Mouse (Mus musculus): ENCODE measurements at regions not wholly inside any gene's neighbourhood (a gene's known extent, or its start where the extent isn't known, plus 50 kb on each side); places are given as distances from the start of the nearest gene placed in this dataset.
A peak's percentile ranks its signal among the peaks of the same experiment; 100 is the strongest.

DNA sequence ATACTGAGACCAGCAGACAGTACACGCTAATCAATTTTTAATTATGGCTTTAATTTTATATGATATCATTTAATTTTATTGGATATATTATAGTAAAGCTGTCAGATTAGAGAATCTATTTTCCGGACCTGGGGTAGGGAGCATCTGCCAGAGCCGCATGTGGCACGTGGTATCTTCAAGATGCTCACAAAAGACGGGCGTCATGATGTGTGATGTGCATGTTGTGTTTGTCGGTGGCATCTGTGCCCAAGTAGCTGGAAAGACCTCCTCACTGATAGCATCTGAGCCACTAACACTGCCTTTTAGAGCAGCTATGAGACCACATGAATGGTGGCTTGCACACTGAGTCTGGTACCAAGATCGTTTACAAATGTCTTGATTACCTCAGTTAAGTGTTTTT is 652.9 kb upstream of the Vstm2b start:
- no peak for DNase-seq (ENCODE audit: low spot score in 2 of 2)
- intact Hi-C loops (cut with DNase I): no loop called here

GRCm38 (mm10) chr7:40248521-40248920 is 649.6 kb upstream of the Vstm2b start:
- no peak for DNase-seq (ENCODE audit: low spot score in 2 of 2)
- intact Hi-C loops (cut with DNase I): no loop called here

- intact Hi-C loops (cut with DNase I): no loop called here
- DNase-seq (ENCODE audit: low spot score in 2 of 2): no peak
These were observed 644.6 kb upstream of the Vstm2b start for GRCm38 (mm10) chr7:40253486-40253885.

DNA sequence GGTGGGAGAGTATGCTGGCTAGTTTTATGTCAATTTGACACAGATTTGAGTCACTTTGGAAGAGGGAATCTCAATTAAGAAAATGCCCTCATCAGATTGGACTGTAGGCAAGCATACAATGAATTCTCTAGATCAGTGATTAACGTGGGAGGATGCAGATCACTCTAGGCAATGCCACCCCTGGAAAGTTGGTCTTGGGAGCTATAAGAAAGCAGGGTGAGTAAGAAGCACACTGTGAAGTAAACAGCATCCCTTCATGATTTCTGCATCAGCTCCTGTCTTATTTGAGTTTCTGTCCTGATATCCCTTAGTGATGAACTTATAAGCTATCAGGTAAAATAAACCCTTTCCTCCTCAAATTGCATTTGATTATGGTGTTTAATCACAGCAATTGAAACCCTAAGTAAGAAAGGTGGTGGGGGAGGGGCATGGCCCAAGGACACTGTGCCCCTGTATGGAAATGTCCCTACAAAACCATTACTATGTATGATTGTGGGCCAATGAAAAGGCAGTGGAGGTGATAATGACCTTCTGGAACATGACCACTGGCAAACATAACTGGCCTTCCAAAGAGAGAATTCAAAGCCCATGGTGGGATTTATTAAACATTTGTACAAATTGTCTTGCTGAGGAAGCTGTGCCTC is 640.3 kb upstream of the Vstm2b start:
- intact Hi-C loops (cut with DNase I): no loop called here
- DNase-seq (ENCODE audit: low spot score in 2 of 2): no peak

GRCm38 (mm10) chr7:40258377-40258739 is 639.8 kb upstream of the Vstm2b start:
- intact Hi-C loops (cut with DNase I): no loop called here
- no peak for DNase-seq (ENCODE audit: low spot score in 2 of 2)

DNA sequence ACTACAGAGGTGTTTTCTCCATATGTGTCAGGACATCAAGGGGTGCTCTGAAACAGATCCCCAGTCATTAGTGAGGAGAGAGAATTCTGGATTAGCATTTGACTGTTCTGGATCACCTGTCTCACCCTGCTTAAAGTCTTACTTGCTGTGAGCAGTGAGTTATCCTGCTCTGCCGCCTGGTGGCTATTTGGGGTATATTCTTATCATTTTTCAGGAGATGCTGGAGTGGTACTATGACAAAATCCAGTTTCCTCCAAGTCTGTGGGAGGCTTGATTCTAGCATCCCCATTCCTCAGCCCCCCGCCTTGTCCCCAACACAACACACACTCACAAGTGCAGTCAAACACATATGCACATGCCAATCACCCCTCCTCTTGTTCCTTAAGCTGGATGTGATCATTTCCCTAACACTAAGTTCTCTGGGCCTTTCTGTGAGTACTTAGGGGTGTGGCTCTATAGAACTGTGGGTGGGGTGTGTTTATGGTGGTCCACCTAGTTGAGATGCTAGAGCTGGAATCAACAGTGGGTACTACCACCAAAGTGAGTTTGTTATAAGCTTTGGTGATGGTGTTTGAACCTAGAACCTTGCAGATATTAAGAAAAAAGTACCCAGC is 624.6 kb upstream of the Vstm2b start:
- peak; percentile 81 to 86 for DNase-seq (ENCODE audit: low spot score in 2 of 2)
- intact Hi-C loops (cut with DNase I): loop anchor here (1.0 to 5.0 kb wide), 3 partner anchors 196 to 556 kb away; no protein-coding TSS in a partner anchor

DNA sequence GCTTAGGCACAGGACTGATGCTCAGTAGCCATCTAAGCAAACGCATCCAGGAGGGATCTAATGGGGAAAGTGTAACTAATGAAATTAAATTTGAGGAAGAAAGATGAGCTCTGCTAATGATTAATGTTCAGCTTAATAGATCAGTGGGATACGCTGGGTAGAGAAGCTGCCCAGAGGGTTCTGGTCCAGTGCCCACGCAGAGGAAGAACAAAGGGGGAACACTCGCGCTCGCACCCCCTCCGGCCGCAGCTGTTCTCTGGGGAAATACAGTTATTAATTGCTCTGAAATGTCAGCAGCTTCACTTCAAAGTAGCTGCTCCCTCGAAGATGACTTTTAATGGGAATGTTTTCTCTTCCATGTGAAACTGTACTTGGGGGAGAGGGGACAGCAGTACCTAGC is 623.0 kb upstream of the Vstm2b start:
- DNase-seq (ENCODE audit: low spot score in 2 of 2): no peak
- intact Hi-C loops (cut with DNase I): no loop called here

DNA sequence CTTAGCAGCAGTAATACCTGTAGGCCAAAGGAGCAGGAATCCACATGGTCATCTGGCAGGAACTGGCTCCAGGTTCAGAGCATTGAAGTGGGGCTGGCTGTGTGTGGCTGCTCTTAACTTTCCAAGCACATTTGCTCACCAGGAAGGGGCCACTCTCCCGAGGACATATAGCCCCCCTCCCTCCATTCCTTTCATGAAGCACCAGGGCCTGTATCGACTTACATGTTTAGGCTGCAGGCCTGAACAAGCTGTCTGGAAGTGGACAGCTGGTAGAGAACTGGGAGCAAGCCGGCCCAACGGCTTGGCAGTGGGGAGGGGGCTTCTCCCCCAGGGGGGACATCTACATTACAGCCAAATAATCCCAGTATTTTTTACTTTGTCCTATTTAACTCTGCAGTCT is 622.5 kb upstream of the Vstm2b start:
- intact Hi-C loops (cut with DNase I): no loop called here
- no peak for DNase-seq (ENCODE audit: low spot score in 2 of 2)

- intact Hi-C loops (cut with DNase I): no loop called here
- no peak for DNase-seq (ENCODE audit: low spot score in 2 of 2)
These were observed 622.0 kb upstream of the Vstm2b start for GRCm38 (mm10) chr7:40276116-40276515.

DNA sequence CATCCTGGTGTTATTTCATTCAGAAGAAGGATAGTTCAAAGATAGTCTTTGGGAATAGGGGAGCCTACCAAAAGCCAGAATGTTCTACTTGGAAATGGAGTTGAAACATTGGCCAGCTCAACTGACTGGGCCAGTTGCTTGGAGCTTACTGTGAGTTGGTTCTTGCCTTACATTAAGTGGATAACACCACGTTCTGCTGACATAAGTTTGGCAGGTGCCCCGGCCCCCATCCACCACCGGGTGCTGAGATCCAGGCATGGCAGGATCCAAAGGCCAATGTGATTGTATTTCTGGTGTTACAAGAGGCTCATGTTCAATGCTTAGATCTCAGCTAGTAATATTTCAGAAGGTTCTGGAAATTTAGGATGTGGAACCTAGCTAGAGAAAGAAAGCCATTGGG is 608.0 kb upstream of the Vstm2b start:
- intact Hi-C loops (cut with DNase I): no loop called here
- no peak for DNase-seq (ENCODE audit: low spot score in 2 of 2)

- intact Hi-C loops (cut with DNase I): no loop called here
- peak in 1 of 2 experiments; percentile 11 for DNase-seq (ENCODE audit: low spot score in 2 of 2)
These were observed 587.6 kb upstream of the Vstm2b start for GRCm38 (mm10) chr7:40310558-40310957.

DNA sequence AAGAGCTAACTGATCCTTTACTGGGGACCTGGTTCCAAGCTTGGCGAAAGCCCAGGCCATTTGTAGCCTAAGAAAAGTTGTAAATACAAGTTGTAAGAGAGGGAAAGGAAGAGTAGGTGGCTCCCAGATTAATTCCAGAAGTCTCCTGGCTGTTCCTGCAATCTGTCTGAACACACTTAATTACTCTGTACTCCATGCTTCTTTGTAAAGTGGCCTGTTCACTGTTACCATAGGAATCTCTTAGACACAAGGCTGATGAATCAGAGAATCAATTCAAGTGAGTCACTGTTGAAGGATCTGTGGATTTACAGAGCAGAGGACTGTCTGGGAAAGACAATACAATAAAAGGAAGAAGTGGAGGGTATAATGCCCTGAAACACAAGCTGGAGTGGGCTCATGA is 577.0 kb upstream of the Vstm2b start:
- intact Hi-C loops (cut with DNase I): no loop called here
- DNase-seq (ENCODE audit: low spot score in 2 of 2): peak; percentile 3 to 30

DNA sequence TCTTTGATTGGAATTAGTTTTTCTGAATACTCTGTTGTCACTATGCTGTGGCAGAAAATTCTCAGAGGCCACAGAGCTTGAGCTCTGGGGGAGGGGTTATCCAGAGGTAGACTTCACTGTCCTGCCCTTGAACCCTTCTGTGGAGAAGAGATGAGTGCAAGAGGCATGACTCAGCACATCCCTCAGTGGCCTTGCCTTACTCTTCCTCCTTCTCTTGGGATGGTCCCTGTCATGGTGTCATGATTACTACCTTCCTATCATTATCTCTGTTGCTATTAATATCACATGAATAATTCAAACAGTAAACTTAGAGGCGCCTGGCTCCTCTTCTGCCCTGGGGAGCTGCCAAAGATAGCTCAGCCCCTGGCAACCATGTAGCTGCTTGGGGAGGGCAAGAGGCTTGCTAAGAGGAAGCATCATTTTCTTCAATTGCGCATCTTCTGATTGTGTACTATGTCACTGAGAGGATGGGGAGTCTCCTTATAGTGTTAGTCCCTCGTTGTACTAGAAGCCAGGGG is 572.9 kb upstream of the Vstm2b start:
- intact Hi-C loops (cut with DNase I): no loop called here

DNA sequence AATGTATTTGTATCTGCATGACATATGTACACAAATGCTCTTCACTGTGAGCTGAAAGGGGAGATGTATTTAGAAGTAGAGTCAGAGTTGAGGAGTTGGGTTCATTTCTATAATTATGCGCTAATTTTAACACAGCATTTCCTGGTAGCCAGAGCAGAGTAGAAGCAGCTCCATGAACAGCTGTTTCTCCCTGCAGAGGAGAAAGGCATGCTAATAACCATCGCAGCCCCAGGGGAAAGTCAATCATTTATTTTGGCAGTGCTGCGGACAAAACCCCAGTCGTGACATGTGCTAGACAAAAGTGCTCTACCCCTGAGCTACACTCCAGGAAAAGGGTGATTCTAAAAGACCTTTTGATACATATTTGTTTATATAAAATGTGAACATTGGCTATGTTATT is 565.7 kb upstream of the Vstm2b start:
- DNase-seq (ENCODE audit: low spot score in 2 of 2): peak in 1 of 2 experiments; percentile 8
- intact Hi-C loops (cut with DNase I): no loop called here

More for the DNA sequence above, 572.9 kb upstream of the Vstm2b start:
- peak in 1 of 2 experiments; percentile 6 for DNase-seq (ENCODE audit: low spot score in 2 of 2)

DNA sequence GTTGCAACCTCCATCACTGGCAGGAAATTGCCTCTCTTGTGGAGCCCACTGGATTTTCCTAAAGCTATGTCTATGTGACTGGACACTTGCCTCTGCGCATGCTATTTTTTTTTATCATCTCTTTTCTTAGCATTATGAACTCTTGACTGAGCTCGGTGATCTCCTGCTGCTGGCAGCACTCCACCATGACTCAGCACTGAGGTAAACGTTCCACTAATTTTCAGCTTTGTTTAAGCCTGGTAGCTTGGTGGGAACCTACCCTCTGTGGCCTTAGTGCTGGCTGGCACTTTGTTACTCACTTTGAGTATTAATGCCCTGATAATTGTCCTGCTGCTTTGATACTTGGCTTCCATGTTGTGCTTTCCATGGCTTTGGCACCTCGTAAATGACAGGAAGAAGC is 545.8 kb upstream of the Vstm2b start:
- no peak for DNase-seq (ENCODE audit: low spot score in 2 of 2)
- intact Hi-C loops (cut with DNase I): no loop called here

DNA sequence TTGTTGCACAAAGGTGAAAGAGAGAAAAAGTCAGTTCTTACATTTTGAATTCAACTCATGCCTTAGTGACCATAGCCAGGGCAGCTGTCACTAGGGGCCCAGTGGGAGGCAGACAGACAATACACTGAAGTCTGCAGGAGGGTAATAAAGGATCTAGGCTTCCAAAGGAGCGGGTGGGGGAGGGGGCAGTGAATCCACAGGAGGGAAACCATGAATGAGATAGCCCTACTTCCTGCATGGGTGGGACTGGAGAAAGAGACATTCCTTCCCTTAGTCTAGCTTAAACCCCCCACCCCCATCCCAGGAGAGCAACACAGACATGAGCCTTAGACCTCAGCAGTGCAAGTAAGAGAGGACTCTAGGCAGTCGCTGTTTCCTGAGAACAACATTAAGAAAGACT is 535.4 kb upstream of the Vstm2b start:
- no peak for DNase-seq (ENCODE audit: low spot score in 2 of 2)
- intact Hi-C loops (cut with DNase I): no loop called here

GRCm38 (mm10) chr7:40372713-40373112 is 525.4 kb upstream of the Vstm2b start:
- no peak for DNase-seq (ENCODE audit: low spot score in 2 of 2)
- intact Hi-C loops (cut with DNase I): no loop called here

GRCm38 (mm10) chr7:40377839-40378238 is 520.3 kb upstream of the Vstm2b start:
- DNase-seq (ENCODE audit: low spot score in 2 of 2): no peak
- intact Hi-C loops (cut with DNase I): no loop called here

- intact Hi-C loops (cut with DNase I): no loop called here
- DNase-seq (ENCODE audit: low spot score in 2 of 2): no peak
These were observed 516.9 kb upstream of the Vstm2b start for GRCm38 (mm10) chr7:40381244-40381643.

DNA sequence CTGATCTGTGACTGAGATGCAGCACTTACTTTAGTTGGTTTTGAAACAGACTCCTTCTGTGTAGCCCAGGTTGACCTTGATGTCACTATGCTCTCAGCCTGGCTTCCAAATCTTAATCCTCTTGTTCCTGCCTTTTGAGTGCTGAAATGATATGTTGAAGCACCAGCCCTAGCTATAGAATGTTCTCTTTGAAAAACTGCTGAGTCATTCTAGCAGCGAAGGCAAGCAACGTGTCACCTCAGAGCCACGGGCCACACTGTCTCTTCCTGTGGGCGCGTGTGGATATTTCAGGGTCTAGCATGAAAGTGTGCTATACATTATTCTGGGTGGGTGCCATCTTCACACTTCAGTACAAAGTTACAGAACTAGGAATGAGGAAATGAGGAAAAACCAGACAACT is 510.0 kb upstream of the Vstm2b start:
- intact Hi-C loops (cut with DNase I): no loop called here
- peak in 1 of 2 experiments; percentile 50 for DNase-seq (ENCODE audit: low spot score in 2 of 2)

- no peak for DNase-seq (ENCODE audit: low spot score in 2 of 2)
- intact Hi-C loops (cut with DNase I): loop anchor here (10.0 kb wide), 1 partner anchor 515 kb away; no protein-coding TSS in a partner anchor
These were observed 508.3 kb upstream of the Vstm2b start for GRCm38 (mm10) chr7:40389795-40390194.
